Mouse (Mus musculus): Measurements from ENCODE around the gene Mkrn1.

DNA sequence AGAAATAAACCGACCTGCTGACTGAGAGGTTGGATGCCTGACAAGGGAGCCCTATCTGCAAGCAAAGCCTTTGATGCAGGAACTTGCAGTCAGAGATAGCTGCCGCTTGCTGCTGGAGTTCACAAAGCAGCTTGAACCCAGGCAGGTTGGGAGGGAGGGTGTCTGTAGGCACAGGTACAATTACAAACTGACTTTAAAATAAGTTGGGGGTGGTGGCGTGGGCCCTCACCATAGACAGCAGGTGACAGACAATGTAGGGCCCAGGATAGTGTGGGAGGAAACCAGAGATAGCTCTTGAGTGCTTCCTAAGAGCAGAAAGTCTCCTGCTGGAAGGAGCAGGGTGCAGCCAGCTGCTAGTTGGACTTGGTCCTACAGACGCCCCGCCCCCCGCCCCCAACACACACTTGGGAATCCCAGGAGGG is 2.9 kb upstream of the Mkrn1 start:
- TF ChIP-seq CTCF (IDR thresholded peaks at IDR 0.05; ENCODE audit: control insufficient read depth, insufficient read depth, insufficient read length) (no peak), MYOD1 (IDR thresholded peaks at IDR 0.05; ENCODE audit: control insufficient read depth, insufficient read length, low read depth) (no peak), USF1 (IDR thresholded peaks at IDR 0.05; ENCODE audit: low read depth) (no peak)

All from C2C12 (cell line).